Mouse (Mus musculus): Measurements from ENCODE around the gene Zfp865. TPM values are rescaled to one million over a fixed set of nuclear protein-coding genes. Genes with fewer than 3 reads are reported as not detected.
"Not testable (repeated sequence)": the region's sequence is repeated elsewhere in the genome, so short reads cannot be mapped to it uniquely, and the experiment has no call there.

The Zfp865 gene
- polyA plus RNA-seq, 1 experiment from 2014 or later: 5.5 TPM

- peaks cover 12% of the 10 kb centered on the region for H3K4me1 ChIP-seq (ENCODE audit: control insufficient read depth, insufficient read depth, low read length)
- no peak overlapping the region for H3K9ac ChIP-seq (ENCODE audit: low read depth, low read length)
- H3K4me3 ChIP-seq (ENCODE audit: low read depth, low read length): no peak overlapping the region
- no peaks in the 10 kb centered on the region for H3K27me3 ChIP-seq (ENCODE audit: control insufficient read depth, insufficient read depth, low read length)
- H3K27ac ChIP-seq (ENCODE audit: low read depth, low read length): no peak overlapping the region
- peaks cover 34% of the 10 kb centered on the region for H3K36me3 ChIP-seq (ENCODE audit: control insufficient read depth, insufficient read depth, low read length)
- no peak overlapping the region for H3K4me2 ChIP-seq
- no peaks in the 10 kb centered on the region for H3K9me3 ChIP-seq (replicated peaks; ENCODE audit: control insufficient read depth, low read length)
- ATAC-seq (replicated peaks; ENCODE audit: insufficient number of reproducible peaks, low FRiP score, low TSS enrichment): no peak
- WGBS (ENCODE audit: insufficient replicate concordance): 76% methylated on average over 2 of the region's 2 CpGs
Measured at GRCm38 (mm10) chr7:5076931-5077330, 56.8 kb downstream of the Zfp865 start.

DNA sequence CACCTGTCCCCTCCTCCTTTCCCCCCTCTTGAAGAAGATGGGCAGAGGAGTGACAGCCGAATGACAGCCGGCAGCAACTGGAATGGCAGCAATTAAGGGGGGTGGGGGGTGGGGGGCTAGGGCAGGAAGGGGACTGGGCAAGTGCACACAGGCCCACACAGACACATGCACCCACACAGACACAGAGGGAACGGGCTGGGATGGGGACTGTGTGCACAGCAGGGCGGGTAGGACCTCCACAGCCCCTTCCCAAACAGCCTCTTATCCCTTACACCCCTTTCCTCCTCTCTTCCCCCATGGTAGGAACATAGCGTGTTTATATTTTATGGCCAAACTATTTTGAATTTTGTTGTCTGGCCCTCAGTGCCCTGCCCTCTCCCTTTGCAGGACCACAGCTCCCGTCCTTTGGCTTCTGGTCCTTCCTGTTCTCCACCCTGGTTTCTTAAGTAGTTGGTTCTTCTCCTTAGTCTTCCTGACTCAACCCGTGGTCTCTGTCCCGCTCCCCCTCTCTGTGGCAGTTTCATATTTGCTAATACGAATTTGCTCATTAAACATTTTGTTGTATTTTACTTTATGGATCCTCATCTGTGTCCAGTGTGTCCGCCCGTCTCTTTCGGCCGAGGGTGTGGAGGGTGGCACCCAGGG lies 59.3 kb downstream of the Zfp865 start:
- H3K9me3 ChIP-seq (replicated peaks; ENCODE audit: control insufficient read depth, low read length); H3K27me3 ChIP-seq (ENCODE audit: control insufficient read depth, insufficient read depth, low read length): not testable (repeated sequence)
- Histone ChIP-seq H3K9ac (ENCODE audit: low read depth, low read length) (peak overlapping the region; percentile 91; the same call in 1 of the 2 replicates), H3K27ac (ENCODE audit: low read depth, low read length) (peak overlapping the region; percentile 95), H3K4me3 (ENCODE audit: low read depth, low read length) (peak overlapping the region; percentile 81), H3K4me2 (peak overlapping the region; percentile 70), H3K36me3 (ENCODE audit: control insufficient read depth, insufficient read depth, low read length) (peaks cover 21% of the 10 kb centered on the region), H3K4me1 (ENCODE audit: control insufficient read depth, insufficient read depth, low read length) (peaks cover 15% of the 10 kb centered on the region)
- ATAC-seq (replicated peaks; ENCODE audit: insufficient number of reproducible peaks, low FRiP score, low TSS enrichment): 0 out of 2 replicates have a peak, but pooled peaks have one; percentile 7
- WGBS (ENCODE audit: insufficient replicate concordance): 50% methylated on average over 9 of the region's 13 CpGs

GRCm38 (mm10) chr7:5080010-5080751 lies 60.0 kb downstream of the Zfp865 start, which contains the start of gene Epn1:
Gene Epn1 (plus strand): TSS chr7:5080235.
- peak; percentile 95 for ATAC-seq (replicated peaks; ENCODE audit: insufficient number of reproducible peaks, low FRiP score, low TSS enrichment)
- Histone ChIP-seq H3K4me2 (peak within 1 kb of the TSS; percentile 70), H3K27me3 (ENCODE audit: control insufficient read depth, insufficient read depth, low read length) (no peaks in the 10 kb centered on the region), H3K4me3 (ENCODE audit: low read depth, low read length) (peak within 1 kb of the TSS; percentile 81), H3K9me3 (replicated peaks; ENCODE audit: control insufficient read depth, low read length) (no peaks in the 10 kb centered on the region), H3K27ac (ENCODE audit: low read depth, low read length) (peak within 1 kb of the TSS; percentile 95), H3K36me3 (ENCODE audit: control insufficient read depth, insufficient read depth, low read length) (peaks cover 19% of the 10 kb centered on the region), H3K9ac (ENCODE audit: low read depth, low read length) (peak within 1 kb of the TSS; percentile 91), H3K4me1 (ENCODE audit: control insufficient read depth, insufficient read depth, low read length) (peaks cover 15% of the 10 kb centered on the region)
- WGBS (ENCODE audit: insufficient replicate concordance): under 1% methylated on average over 81 of the region's 81 CpGs

DNA sequence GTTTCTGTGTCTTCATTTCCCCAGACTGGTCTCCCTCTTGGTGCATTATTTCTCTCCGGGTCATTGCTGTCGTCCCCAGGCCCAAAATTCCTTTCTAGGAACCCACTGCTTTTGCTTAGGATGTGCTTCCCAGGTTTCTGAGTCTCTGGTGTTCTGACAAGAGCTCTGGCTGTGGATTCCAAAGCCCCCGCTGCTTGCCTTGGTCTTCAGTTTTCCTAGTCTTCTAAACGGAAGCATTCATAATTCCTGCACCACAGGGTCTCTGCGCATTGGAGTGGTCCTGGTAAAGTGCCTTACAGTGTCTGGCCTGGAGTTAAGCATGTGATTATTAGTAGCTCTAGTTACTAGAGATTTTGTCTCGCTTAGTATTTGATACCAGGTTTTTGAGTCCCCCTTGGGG lies 60.6 kb downstream of the Zfp865 start:
- H3K4me2 ChIP-seq: peak overlapping the region; percentile 70
- H3K27ac ChIP-seq (ENCODE audit: low read depth, low read length): peak overlapping the region; percentile 95
- H3K4me3 ChIP-seq (ENCODE audit: low read depth, low read length): peak overlapping the region; percentile 81
- peak overlapping the region; percentile 91 for H3K9ac ChIP-seq (ENCODE audit: low read depth, low read length)
- 17% methylated on average over 6 of the region's 6 CpGs for WGBS (ENCODE audit: insufficient replicate concordance)
- peaks cover 18% of the 10 kb centered on the region for H3K4me1 ChIP-seq (ENCODE audit: control insufficient read depth, insufficient read depth, low read length)
- no peaks in the 10 kb centered on the region for H3K9me3 ChIP-seq (replicated peaks; ENCODE audit: control insufficient read depth, low read length)
- no peak for ATAC-seq (replicated peaks; ENCODE audit: insufficient number of reproducible peaks, low FRiP score, low TSS enrichment)
- peaks cover 21% of the 10 kb centered on the region; the same call in 1 of the 2 replicates for H3K36me3 ChIP-seq (ENCODE audit: control insufficient read depth, insufficient read depth, low read length)
- no peaks in the 10 kb centered on the region for H3K27me3 ChIP-seq (ENCODE audit: control insufficient read depth, insufficient read depth, low read length)

DNA sequence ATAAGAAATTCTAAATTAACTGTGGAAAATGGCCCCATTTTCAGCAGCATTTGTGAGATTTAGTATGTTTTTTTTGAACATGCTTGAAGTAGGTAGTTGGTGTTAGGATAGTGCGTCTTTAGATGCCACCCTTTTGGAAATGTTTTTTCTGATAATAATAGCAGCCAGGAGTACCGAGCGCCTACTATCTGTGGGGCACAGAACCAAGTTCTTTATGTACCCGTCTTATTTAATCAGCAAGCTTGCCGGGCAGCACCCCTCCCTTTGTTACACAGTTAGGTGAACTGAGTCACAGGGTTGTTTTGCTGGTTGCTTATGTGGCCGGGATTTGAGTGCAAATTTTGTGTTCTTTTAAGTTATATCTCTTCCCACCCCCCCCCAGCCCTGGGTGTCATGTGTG lies 61.1 kb downstream of the Zfp865 start:
- WGBS (ENCODE audit: insufficient replicate concordance): 49% methylated on average over 6 of the region's 6 CpGs
- H3K36me3 ChIP-seq (ENCODE audit: control insufficient read depth, insufficient read depth, low read length): peaks cover 20% of the 10 kb centered on the region; the same call in 1 of the 2 replicates
- peaks cover 16% of the 10 kb centered on the region for H3K4me1 ChIP-seq (ENCODE audit: control insufficient read depth, insufficient read depth, low read length)
- H3K27ac ChIP-seq (ENCODE audit: low read depth, low read length): peak overlapping the region; percentile 95
- no peaks in the 10 kb centered on the region for H3K9me3 ChIP-seq (replicated peaks; ENCODE audit: control insufficient read depth, low read length)
- H3K4me2 ChIP-seq: peak overlapping the region; percentile 70
- H3K27me3 ChIP-seq (ENCODE audit: control insufficient read depth, insufficient read depth, low read length): no peaks in the 10 kb centered on the region
- no peak for ATAC-seq (replicated peaks; ENCODE audit: insufficient number of reproducible peaks, low FRiP score, low TSS enrichment)
- peak overlapping the region; percentile 91 for H3K9ac ChIP-seq (ENCODE audit: low read depth, low read length)
- H3K4me3 ChIP-seq (ENCODE audit: low read depth, low read length): peak overlapping the region; percentile 81

DNA sequence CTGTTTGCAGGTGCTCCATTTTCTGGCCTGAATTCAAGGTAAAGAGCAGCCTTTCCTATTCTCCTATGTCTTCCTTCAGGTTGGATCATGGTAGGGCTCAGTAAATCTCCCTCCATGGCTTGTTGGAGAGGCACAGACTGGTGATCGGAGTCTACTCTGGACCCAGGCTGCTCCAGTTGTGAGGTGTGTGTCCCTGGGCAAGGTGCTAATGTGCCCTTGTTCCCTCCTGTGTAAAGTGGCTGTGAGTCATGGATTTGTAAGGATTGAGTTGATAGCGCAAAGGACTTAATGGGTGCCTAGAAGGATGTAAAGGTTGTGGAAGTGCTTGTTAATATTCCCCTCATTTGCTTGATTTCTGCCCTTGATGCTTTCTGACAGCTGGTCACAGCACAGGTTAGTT lies 61.8 kb downstream of the Zfp865 start:
- Histone ChIP-seq H3K27ac (ENCODE audit: low read depth, low read length) (no peak overlapping the region), H3K9me3 (replicated peaks; ENCODE audit: control insufficient read depth, low read length) (no peaks in the 10 kb centered on the region), H3K36me3 (ENCODE audit: control insufficient read depth, insufficient read depth, low read length) (peaks cover 17% of the 10 kb centered on the region; the same call in 1 of the 2 replicates), H3K4me1 (ENCODE audit: control insufficient read depth, insufficient read depth, low read length) (peaks cover 15% of the 10 kb centered on the region), H3K4me3 (ENCODE audit: low read depth, low read length) (peak overlapping the region; percentile 81; the same call in 1 of the 2 replicates), H3K27me3 (ENCODE audit: control insufficient read depth, insufficient read depth, low read length) (no peaks in the 10 kb centered on the region), H3K4me2 (peak overlapping the region; percentile 70), H3K9ac (ENCODE audit: low read depth, low read length) (no peak overlapping the region)
- no peak for ATAC-seq (replicated peaks; ENCODE audit: insufficient number of reproducible peaks, low FRiP score, low TSS enrichment)
- WGBS (ENCODE audit: insufficient replicate concordance): 87% methylated on average over 2 of the region's 2 CpGs

DNA sequence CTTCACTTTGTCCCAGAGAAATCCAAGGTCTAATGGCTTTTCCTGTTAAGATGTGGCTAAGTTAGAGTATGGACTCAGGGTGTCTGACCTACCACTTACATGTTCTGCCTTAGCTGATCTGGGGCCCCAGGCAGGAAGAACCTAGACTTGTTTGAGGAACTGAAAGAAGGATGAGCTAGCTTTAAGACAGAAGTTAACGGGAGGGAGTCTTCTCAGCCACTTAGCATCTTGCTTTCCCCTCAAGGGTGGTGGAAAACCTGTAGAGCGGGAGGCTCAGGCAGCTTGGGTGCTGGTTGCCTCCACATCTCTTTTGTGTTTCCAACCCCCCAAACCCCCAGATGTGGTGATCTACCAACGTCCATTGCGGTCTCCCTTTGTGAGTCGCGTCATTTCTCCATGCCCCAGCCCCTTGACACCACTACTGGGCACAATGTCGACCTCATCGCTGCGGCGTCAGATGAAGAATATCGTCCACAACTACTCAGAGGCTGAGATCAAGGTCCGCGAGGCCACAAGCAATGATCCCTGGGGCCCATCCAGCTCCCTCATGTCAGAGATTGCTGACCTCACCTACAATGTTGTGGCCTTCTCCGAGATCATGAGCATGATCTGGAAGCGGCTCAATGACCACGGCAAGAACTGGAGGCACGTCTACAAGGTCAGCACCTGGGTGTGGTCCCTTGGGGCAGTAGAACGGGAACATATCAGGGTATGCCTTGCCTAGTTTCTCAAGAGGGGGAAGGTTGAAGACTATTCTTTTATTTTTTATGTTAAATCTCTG lies 63.3 kb downstream of the Zfp865 start:
- no peaks in the 10 kb centered on the region for H3K9me3 ChIP-seq (replicated peaks; ENCODE audit: control insufficient read depth, low read length)
- H3K27me3 ChIP-seq (ENCODE audit: control insufficient read depth, insufficient read depth, low read length): no peaks in the 10 kb centered on the region
- H3K4me3 ChIP-seq (ENCODE audit: low read depth, low read length): no peak overlapping the region
- H3K9ac ChIP-seq (ENCODE audit: low read depth, low read length): no peak overlapping the region
- no peak for ATAC-seq (replicated peaks; ENCODE audit: insufficient number of reproducible peaks, low FRiP score, low TSS enrichment)
- no peak overlapping the region for H3K27ac ChIP-seq (ENCODE audit: low read depth, low read length)
- H3K36me3 ChIP-seq (ENCODE audit: control insufficient read depth, insufficient read depth, low read length): peaks cover 13% of the 10 kb centered on the region; the same call in 1 of the 2 replicates
- WGBS (ENCODE audit: insufficient replicate concordance): 92% methylated on average over 18 of the region's 18 CpGs
- H3K4me2 ChIP-seq: no peak overlapping the region
- peaks cover 15% of the 10 kb centered on the region for H3K4me1 ChIP-seq (ENCODE audit: control insufficient read depth, insufficient read depth, low read length)

DNA sequence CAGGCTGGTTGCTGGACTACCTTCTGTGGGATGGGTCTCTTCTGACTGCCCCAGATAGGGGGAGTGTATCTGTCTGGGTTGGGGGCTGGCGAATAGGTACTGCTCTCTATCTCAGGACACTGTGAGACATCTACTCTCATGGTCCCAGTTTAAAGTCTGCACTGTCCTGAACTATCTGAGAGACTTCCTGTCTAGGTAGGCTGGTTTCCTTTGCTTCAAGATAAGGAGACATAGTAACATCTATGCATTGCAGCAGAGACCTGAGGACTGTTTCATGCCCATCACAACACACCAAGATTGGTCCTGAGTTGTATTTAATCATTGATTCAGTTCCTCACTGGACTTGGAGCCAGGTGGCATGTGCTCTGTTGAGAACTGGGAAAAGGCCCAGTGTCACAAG lies 65.3 kb downstream of the Zfp865 start:
- Histone ChIP-seq H3K4me2 (no peak overlapping the region), H3K9me3 (replicated peaks; ENCODE audit: control insufficient read depth, low read length) (no peaks in the 10 kb centered on the region), H3K27ac (ENCODE audit: low read depth, low read length) (no peak overlapping the region), H3K4me3 (ENCODE audit: low read depth, low read length) (no peak overlapping the region), H3K9ac (ENCODE audit: low read depth, low read length) (no peak overlapping the region), H3K4me1 (ENCODE audit: control insufficient read depth, insufficient read depth, low read length) (peaks cover 15% of the 10 kb centered on the region), H3K27me3 (ENCODE audit: control insufficient read depth, insufficient read depth, low read length) (no peaks in the 10 kb centered on the region), H3K36me3 (ENCODE audit: control insufficient read depth, insufficient read depth, low read length) (peaks cover 18% of the 10 kb centered on the region; the same call in 1 of the 2 replicates)
- WGBS (ENCODE audit: insufficient replicate concordance): 68% methylated on average over 1 of the region's 1 CpGs
- no peak for ATAC-seq (replicated peaks; ENCODE audit: insufficient number of reproducible peaks, low FRiP score, low TSS enrichment)
